Mouse (Mus musculus): Measurements from ENCODE around the gene Abca6. TPM values are rescaled to one million over a fixed set of nuclear protein-coding genes. Genes with fewer than 3 reads are reported as not detected.

Gene Abca6
- polyA plus RNA-seq, 1 experiment = not detected

DNA sequence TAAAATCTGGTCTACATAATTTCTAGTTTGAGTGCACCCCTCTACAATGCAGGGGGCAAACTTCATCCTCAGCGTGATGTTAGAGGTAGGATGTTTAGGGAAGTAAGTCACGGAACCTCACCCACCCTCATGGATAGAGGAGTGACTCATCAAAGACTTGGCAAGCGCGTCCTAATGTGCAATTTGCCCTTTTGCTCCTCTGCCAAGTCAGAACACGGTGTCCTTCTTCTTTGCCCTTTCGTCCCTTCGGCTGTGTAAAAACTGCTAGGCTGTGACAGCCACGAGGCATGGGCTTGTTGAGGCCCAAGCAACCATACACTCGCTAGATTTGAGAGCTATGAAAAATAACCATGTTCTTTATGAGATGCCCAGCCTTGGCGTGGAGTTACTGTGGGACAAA, 6.8 kb downstream of the Abca6 start:
- TF ChIP-seq GATA1 (IDR thresholded peaks at IDR 0.05; ENCODE audit: low read length) = no peak

- TF ChIP-seq GATA1 (IDR thresholded peaks at IDR 0.05; ENCODE audit: low read length) = no peak
Measured at GRCm38 (mm10) chr11:110237466-110237865, 14.1 kb downstream of the Abca6 start.

- TF ChIP-seq GATA1 (IDR thresholded peaks at IDR 0.05; ENCODE audit: low read length) = no peak
Measured at GRCm38 (mm10) chr11:110232975-110233374, 18.6 kb downstream of the Abca6 start.

GRCm38 (mm10) chr11:110217118-110217517, 34.5 kb downstream of the Abca6 start:
- TF ChIP-seq GATA1 (IDR thresholded peaks at IDR 0.05; ENCODE audit: low read length) = no peak

DNA sequence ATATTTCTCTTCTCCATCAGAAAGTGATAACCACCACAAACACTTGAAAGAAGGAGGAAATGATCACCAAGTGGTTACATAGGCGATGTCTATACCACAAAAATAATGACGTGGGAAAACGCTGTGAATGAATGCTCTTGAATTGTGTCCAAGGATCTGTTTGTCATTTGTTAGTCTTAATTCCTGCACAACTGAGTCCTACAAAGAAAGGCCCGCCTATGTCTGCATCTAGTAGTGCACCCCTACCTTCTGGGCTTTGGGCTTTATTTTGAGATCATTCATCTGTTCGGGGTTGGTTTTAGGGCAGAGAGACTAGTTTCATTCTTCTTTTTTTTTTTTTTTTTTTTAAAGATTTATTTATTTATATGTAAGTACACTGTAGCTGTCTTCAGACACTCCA, 47.6 kb downstream of the Abca6 start:
- no peak for TF ChIP-seq GATA1 (IDR thresholded peaks at IDR 0.05; ENCODE audit: low read length)

DNA sequence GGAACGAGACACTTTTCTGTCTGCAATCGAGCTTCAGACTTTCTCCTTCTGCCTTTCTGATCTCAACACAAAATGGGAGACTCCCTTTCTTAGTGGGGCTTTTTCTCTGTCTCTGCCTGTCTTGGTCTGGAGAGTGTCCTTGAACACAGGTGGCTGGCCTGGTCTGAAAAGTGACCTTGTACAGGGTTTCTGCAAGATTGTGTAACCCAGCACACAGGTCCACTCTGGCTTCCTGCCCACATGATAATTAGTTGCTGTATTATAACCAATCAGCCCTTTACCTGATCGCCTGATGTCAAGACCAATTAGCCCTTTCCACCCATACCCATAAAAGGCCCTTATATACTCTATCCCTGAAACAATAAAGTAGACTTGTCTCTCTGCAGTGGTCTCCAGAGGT, 52.7 kb downstream of the Abca6 start:
- TF ChIP-seq GATA1 (IDR thresholded peaks at IDR 0.05; ENCODE audit: low read length) = no peak

DNA sequence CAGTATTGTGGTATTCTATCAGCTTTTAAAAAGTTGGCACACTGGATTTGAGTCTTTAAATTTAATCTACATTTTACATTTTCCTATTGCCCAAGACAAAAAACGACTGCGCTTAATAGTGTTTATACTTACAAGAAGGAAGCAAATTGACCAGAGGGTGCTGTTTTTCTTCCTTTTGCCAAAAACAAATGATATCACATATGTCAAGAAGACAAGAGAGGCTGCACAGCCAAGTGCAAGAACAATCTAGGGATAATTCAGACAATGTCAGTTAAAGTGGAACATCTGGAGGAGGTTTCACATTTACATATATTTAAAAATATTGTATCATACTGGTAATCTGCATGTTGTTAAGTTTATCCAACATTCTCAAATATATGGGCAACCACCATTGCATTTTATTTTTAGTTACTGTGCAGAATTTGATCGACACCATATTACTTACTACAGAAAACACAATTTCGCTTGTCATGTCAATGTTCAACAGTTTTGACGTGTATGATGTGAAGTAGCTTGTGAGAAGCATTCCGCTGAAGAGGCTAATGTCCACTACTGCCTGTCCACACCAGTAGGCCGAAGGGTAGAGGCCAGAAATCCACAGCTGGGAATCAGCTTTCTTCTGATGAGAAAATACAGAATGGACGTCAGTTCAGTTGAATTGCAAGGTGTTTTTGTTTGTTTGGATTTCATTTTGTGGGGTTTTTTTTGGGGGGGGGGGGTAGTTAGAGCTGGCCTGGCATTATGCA, 54.8 kb downstream of the Abca6 start:
- TF ChIP-seq GATA1 (IDR thresholded peaks at IDR 0.05; ENCODE audit: low read length) = no peak

- TF ChIP-seq GATA1 (IDR thresholded peaks at IDR 0.05; ENCODE audit: low read length) = no peak
Measured at GRCm38 (mm10) chr11:110195310-110195709, 56.3 kb downstream of the Abca6 start.

GRCm38 (mm10) chr11:110171212-110171611, 80.4 kb downstream of the Abca6 start:
- TF ChIP-seq GATA1 (IDR thresholded peaks at IDR 0.05; ENCODE audit: low read length) = no peak

DNA sequence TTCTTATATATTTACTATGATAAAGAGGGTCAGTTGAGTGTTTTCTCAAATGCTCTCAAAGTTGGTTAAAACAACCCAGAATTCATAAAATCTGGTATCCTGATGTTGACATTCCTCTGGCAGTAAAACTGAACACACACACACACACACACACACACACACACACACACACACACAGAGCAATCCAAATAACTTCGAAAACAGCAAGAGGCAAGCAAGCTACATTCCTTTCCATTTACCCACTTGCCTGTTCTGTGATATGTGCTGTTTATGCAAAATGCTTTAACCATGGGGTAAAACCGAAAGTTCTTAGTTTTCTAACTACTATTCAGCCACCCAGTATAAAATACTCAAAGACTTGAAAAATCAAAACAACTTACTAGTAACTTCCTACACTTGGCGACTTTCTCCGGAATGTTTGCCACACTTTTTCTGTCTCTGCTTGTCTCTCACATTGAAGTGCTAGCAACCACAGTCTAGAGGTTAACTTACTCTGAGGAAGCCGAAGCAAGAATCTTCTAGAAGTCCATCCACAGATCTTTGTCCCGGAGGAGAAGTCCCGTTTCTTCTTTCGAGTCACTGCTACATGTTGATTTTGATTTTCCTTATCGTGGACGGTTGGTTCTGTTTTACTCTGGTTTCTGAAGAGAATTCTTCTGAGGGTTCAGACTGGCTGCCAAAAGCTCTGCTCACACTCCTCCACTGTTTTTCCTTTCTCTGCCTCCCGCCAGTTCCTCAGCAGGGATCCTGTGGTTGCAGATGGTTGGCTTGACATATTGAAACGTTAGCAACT, 83.9 kb downstream of the Abca6 start, which contains the start of gene Abca9:
TSS of gene Abca9 (minus strand) at position 738 of the 793 bp plus-strand sequence.
- no peak for TF ChIP-seq GATA1 (IDR thresholded peaks at IDR 0.05; ENCODE audit: low read length)

- TF ChIP-seq GATA1 (IDR thresholded peaks at IDR 0.05; ENCODE audit: low read length) = no peak
Measured at GRCm38 (mm10) chr11:110165822-110166221, 85.8 kb downstream of the Abca6 start.

DNA sequence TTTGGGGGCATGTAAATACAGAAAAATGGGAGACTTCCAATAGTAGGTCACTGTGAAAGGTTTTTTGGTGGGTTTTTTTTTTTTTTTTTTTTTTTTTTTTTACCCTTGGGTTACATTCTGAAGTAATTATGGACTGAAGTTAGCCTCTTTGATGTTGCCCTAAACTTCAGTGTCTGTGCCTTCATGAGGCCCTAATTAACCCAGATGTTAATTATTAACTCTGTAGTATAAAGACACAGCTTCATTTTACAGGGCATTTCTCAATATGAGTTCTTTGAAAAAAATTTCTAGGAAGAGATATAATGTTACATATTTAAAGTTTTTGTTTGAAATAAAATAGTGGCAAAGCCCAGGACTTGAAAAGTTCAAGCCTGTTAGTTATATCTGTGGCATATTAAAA, 86.2 kb downstream of the Abca6 start:
- no peak for TF ChIP-seq GATA1 (IDR thresholded peaks at IDR 0.05; ENCODE audit: low read length)

DNA sequence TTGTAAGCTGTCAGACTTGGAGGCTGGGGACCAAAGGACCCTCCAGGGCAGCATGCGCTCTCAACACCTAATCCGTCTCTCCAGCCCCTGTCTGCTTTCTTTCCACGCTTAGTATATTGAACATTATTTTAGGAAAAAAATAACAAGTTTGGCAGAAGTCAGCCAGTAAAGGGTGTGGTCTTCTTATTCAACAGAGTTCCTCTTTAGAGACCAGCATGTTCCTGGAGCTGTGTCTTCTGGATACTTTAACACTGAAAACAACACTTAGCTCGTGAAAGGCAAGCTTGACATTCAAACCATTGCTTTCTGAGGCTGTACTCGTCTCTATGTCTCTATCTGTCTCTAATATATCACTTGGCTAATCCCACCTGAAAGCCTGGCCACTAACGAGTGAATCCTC, 94.5 kb downstream of the Abca6 start:
- no peak for TF ChIP-seq GATA1 (IDR thresholded peaks at IDR 0.05; ENCODE audit: low read length)

DNA sequence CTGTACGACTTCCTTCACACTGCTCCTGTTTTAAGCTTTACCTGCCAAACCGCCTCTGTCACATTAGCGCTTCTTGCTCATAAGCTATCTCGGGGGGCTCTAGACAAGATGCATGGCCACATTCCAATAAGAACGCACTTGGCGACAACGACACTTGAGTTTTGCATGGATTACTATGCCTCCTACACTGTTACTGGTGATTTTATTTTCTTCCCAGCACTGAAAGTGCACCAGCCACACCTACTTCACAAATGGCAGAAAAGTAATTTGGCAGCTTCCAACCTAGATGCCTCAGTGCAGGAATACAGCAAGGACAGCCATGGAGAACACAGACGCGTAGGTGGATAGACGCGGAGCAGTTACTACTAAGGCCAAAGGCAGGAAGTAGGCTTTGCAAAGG, 95.6 kb downstream of the Abca6 start:
- no peak for TF ChIP-seq GATA1 (IDR thresholded peaks at IDR 0.05; ENCODE audit: low read length)

- no peak for TF ChIP-seq GATA1 (IDR thresholded peaks at IDR 0.05; ENCODE audit: low read length)
Measured at GRCm38 (mm10) chr11:110147640-110148039, 103.9 kb downstream of the Abca6 start.

DNA sequence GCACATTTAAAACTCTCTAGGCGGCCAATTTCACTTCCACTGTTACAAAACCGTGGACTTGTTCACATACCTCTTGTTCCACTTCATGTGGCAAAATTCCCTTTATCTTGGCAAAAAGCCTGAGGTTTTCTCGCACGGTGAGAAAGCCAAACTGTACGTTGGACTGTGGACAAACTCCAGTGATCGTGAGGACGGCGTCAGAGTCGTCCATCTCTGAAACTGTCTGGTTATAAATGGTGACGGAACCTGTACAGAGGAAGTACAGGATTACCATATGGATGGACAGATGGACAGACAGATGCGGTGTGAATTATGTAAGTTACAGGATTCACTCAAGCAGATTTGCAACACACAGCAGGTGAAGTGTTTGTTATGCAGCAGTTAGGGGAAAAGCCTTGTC, 106.2 kb downstream of the Abca6 start:
- no peak for TF ChIP-seq GATA1 (IDR thresholded peaks at IDR 0.05; ENCODE audit: low read length)

DNA sequence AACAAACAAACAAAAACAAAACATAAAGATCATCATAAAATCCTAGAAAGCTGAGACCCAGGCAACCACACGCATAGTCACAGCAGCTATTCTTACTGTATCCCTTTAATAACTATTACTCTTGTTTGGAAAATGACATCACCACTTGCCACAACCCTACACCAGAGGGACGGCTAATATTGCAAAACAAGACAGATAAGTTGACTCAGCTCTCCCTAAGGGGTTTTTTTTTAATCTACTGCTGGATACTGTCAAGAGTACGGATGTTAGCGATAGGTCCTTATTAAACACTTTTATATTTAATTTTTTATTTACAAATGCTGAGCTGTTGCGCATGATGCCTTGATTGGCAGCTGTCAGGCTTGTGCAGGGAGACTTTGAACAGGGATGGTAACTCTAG, 120.8 kb downstream of the Abca6 start:
- no peak for TF ChIP-seq GATA1 (IDR thresholded peaks at IDR 0.05; ENCODE audit: low read length)

Other genes starting within 250 kb of the Abca6 start
- not detected in 2 replicates for gene Abca8a, start 155.8 kb downstream of the Abca6 start, polyA plus RNA-seq (2012)
- gene Abca9, start 83.6 kb downstream of the Abca6 start, polyA plus RNA-seq (2012) = not detected in 2 replicates
- not detected in 2 replicates for gene Abca5, start 85.9 kb upstream of the Abca6 start, polyA plus RNA-seq (2012)
- gene Map2k6, start 147.3 kb upstream of the Abca6 start, polyA plus RNA-seq (2012) = not detected in 2 replicates

Measured in G1E-ER4 (cell line).